Mouse (Mus musculus): ENCODE results near the gene Rbm39.

DNA sequence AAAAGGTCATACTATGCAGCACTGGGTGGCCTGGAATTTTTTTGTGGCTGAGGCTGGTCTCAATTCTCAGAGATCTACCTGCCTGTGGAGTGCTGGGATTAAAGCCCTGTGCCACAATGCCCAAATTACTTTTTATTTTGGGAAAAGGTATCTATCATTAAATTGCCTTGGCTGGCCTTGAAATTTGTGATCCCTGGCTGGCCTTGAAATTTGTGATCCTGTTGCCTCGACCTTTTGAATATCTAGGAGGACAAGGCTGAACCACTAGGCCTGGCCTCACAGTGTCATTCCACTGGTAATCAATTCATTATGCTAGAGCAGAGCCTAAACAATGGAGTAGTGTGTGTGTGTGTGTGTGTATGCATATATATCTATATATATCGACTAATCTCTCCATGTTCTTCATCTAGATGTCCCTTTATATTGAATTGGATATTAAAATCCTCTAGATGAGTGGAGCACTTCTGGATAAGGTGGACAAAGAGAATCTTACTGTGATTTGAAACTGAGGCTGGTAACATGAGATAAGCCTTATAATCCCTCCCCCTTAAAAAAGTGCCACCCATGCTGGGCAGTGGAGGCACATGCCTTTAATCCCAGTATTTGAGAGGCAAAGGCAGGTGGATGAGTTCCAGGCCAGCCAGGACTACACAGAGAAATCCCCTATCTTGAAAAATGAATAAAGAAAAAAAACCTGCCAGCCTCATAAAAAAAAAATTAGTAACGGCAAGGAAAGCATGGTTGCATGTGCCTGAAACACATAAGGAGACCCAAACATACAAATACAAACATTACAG is 13.2 kb upstream of the Rbm39 start:
- no peak for TF ChIP-seq CTCF (IDR thresholded peaks at IDR 0.05; ENCODE audit: borderline replicate concordance, extremely low read depth, insufficient read depth, insufficient read length)
- TF ChIP-seq POLR2A (IDR thresholded peaks at IDR 0.05; ENCODE audit: borderline replicate concordance, extremely low read depth, insufficient read depth, insufficient read length, poor library complexity, severe bottlenecking): no peak
